Mouse (Mus musculus): ENCODE results near the gene Zfp536.

Gene Zfp536

DNA sequence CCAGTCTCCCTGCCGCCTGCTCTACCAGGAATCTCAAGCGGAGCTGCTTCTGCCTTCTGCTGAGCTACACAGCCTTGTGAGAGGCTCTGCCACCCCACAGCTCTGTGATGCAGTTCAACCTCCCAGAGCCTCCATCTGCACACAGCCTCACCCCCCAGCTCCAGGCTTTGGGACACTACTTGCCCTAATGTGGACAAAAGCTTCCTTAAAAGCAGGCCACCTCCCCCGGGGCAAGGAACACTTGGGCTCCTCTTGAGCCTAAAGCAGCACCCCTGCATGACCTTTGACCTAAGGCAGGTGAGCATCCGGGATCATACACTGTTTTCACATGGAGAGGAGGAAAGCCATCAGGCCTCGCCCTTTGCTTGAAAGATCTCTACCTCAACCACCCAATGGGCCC, 219.0 kb downstream of the Zfp536 start:
- DNase-seq (ENCODE audit: inconsistent ontology term): no peak

DNA sequence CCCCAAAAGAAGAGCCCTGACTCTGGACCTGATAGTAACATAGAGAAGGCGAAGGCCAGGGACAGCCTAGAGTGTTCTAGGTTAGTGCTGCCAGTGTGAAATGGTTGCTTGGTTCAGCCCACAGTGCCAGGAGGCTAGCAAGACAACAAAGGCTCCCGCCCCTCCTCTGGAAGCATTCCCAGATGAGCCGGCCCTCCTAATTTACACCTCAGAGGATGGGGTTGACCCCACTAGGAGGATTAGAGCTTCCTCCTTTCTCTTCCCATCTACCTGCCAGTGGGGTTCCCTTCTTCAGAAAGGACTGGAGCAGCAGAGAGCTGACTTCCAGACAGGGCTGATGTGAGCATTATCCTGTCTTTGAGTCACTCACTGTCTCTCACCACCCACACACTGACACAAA, 219.8 kb downstream of the Zfp536 start:
- DNase-seq (ENCODE audit: inconsistent ontology term): peak; percentile 35

DNA sequence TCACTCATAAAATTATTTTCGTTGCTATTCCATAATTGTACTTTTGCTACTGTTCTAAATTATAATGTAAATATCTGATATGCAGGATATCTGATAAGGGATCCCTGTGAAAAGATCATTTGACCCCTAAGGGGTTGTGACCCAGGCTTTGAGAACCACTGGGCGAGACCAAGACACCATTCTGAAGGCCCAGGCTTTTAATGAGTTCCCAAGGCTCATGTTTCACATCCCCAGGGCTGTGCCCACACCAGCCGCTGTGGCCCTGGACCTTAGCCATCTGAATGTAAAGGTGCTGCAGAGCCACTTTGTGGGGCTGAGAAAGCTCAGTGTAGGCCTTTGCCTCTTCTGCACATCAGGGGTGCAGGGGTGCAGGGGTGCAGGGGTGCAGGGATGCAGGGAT, 221.1 kb downstream of the Zfp536 start:
- DNase-seq (ENCODE audit: inconsistent ontology term): no peak

DNA sequence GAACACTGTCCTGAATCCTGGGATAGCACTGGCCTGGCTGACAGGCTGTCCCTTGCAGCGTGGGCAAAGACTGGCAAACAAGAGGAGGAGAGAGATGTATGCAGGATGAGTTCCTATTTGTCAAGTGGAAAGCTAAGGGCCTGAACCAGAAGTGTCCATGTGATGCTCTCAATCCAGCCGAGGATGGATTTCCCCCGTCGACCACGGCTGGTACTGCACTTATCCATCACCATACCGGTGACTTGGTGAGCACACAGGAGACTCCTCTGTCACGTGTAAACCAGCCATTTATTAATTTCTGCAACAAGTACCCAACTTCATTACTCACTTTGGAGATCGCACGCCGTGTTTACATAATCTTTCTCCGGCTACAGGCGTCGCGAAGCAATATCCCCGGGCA, 224.6 kb downstream of the Zfp536 start:
- no peak for DNase-seq (ENCODE audit: inconsistent ontology term)

DNA sequence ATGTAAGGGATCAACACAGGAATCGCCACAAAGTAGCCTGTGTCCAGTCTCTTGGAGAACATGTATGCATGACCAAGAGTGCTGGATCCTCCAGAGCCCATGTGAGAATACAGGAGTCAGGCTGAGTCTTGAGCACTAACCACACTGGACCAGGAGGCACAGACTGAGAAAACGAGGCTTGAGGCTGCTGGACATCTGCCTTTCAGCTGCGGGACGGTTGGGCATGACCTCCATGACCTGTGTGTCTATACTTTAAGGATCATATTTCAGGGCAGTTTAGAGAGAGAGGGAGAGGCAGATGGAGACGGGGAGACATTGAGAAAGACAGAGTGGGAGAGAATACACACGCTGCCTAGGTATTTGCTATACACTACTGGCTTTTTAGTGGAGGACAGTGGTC, 229.4 kb downstream of the Zfp536 start:
- no peak for DNase-seq (ENCODE audit: inconsistent ontology term)

DNA sequence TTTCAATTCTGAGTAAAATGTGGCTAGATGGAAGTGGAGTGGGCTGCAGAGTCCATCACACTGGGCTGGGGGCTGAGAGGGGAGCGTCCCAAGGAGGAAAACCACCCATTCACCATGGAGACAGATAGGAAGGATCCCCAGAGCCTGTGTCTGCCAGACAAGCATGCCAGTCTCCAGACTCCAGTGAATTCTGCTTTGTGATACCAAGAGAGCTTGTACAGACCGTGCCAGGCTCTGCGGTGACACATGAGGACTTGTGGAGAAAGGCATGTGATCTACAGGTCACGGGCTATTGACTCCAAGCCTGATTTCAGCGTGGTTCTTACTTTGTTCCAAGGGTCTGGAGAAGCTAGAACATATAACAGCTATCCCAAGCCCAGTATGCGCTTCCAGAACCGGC, 230.5 kb downstream of the Zfp536 start:
- DNase-seq (ENCODE audit: inconsistent ontology term): no peak

DNA sequence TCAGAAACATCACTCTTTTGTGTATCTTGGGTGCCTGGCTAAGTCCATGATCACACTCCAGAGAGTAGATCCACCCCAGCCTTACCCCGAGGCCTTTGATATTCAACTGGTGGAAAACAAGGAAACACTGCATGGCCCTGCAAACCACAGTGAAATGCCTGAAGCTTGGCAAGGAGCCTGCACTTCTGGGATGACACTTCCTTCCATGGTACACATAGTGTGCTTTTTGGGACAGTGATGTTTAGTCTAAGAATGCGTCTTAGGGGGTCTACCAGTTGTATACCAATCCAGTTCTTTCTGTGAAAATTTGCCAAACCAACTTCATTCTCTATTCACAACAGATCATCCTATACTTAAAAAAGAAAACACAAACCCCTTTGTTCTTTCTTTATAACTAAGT, 242.3 kb downstream of the Zfp536 start:
- peak; percentile 32 for DNase-seq (ENCODE audit: inconsistent ontology term)

DNA sequence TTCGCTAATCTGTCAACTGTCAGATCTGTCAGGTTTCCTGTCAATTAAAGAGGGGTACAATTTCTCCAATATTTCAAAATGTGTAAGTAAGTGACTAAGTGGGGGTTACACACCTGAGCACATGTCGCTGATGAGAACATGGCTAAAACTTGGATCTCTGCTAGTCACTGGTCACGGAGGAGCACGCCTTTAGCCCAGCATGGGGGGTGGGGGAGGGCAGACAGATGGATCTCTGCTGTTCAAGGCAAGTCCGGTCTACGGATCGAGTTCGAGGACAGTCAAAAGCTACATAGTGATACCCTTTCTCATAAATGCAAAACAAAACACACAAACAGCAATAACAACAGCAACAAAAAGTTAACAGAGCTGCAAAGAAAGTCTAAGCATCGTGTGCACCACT, 245.1 kb downstream of the Zfp536 start:
- DNase-seq (ENCODE audit: inconsistent ontology term): no peak

DNA sequence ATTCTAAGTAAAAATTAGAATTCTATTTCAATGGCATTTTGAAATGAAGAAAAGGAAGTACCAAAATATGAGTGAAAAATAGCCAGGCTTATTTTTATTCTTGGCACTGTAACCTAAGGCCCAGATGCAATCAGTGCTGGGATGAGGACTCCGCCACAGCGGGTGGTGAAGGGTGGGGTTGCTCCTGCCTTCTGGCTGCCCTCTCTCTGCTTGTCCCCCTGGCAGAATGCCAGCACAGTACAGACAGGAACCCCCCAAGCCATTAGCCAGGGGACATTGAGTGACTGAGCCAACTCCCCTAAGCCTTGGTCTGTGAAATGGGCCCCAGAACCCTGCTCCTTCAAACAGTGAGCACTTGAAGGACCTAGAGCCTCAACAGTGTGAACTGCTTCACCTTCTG, 245.6 kb downstream of the Zfp536 start:
- DNase-seq (ENCODE audit: inconsistent ontology term): no peak

DNA sequence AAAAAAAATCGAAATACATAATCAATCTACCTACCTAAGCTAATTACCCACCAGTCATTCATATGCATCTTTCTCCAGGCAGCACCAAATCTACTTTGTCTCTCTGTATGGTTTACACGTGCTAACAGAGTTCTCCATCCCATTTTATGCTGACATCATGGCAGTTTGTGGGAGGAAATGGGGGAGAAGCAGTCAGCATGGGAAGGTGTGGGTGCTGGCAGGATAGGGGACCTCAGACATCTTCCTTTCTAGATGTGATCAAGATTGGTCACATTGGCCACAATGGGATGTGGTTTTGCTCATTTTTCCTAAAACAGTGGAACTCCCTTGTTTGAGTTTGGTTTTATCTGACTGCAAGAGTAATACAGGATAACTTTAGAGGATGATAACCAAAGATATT, 252.0 kb downstream of the Zfp536 start:
- DNase-seq (ENCODE audit: inconsistent ontology term): no peak

DNA sequence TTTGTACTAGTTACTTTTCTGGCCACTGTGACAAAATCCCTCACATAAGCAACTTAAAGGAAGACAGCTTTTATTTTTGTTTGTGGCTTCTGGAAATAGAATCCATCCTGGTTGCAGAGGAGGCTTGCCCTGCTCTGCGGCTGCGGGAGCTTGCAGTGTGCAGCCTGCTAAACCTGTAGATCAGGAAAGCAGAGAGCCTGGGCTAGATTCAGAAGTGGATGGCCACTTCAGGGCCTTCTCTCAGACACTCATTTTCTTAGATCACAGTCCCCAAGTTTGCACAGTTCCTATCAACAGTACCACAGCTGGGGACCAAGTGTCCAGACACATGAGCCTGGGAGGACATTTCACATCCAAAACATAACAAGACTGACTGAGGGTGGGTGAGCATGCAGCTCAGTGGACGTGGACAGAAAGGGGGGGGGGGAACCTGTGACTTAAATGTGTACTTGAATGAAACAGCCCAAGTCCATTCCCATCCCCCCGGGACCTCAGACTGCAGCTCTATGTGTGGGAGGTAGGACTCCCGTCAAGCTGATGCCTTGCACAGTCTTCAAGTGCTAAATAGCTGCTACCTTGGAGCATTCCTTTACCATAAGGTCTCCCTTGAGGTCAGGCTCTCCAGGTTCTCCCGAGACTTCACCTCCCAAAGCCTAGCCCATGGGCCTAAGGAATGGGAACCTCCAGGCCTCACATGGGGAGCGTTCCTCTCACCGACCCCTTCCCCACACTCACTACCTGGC, 262.3 kb downstream of the Zfp536 start:
- DNase-seq (ENCODE audit: inconsistent ontology term): no peak

DNA sequence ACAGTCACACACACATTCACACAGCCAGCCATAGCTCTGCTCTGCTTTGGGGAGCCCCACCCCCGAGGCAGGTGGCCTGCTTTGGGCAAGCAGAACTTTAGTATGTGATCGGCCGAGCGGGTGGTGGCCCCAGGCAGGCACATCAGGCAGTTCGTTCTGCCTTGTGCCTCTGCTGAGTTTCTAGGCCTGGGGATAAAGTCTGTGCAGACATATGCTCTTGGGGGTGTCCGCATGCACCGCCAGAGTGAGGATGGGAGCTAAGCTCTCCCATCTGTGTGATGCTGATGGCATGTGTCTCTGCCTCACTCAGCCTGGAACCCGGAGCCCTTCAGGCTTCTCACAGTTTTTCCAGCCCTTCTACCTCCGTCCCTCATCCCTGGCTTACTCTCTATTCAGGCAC, 263.7 kb downstream of the Zfp536 start:
- DNase-seq (ENCODE audit: inconsistent ontology term): no peak

DNA sequence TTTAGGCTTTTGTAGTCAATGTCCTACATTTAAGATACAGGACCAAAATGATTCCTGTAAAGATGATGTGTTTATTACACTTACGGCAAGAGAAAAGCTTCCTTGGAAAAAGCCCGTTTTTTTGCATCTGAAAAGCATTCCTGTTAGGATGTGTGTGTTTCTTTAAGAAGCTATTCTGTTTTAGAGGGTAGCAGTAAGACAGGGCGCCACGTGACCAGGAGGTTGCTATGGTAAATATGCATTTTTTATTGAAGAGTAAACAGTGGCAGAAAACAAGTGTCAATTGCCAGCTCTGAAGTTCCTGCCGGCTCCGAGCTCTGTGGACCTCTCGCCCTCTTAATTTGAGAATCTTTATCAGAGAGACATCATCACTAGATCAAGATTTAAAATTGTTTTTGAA, 267.9 kb downstream of the Zfp536 start:
- no peak for DNase-seq (ENCODE audit: inconsistent ontology term)

DNA sequence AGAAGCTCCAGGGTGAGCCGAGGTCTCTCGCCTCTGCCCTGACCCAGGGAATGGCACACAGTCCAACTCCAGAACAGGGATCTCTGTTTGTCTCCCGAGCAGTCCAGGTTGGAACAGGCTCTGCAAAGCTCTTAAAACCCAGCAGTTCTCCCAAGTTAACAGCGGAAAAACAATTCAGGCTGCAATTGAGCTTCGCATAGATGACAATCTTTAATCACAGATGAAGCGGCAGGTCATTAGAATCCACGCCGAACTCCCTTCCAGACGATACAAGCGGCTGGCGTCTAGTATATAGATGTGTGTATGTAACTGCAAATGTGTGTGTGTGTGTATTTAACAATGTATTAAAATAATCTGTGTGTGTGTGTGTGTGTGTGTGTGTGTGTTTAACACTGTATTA, 268.3 kb downstream of the Zfp536 start:
- no peak for DNase-seq (ENCODE audit: inconsistent ontology term)

DNA sequence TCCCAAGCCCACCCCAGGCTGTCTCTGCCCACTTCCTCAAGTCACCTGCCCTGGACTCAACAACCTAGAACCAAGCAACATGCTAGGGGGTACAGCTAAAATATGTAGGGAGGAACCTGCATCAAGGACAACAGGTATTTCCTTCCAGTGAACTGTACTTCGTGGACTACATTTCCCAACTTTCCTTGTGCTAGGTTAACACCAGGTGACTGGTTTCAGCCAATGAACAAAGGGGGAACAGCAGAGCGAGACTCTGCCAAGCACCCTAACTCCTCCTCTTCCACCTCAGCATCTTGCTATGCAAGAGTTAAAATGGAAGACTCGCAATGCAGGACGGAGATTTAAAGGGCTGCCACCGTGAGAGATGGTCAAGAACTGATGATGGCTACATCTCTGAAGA, 274.6 kb downstream of the Zfp536 start:
- DNase-seq (ENCODE audit: inconsistent ontology term): no peak

DNA sequence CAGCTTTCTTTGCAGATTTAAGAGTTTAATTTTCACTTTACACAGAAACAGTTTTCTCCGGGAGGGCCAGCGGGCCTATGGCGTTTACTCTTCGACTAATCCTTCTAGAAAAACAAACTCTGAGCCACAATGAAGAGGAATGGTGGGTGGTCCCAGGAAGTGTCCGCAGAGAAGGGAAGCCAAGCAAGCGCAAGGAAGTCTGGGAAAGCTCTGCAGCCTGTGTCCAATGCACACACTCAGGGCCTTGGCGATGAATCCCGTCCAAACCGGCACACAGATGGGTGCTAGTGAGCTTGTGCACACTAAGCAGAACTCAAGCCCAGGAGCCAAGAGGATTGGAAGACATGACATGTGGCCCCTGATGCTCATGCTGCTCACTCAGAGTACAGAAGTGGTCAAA, 276.9 kb downstream of the Zfp536 start:
- no peak for DNase-seq (ENCODE audit: inconsistent ontology term)

DNA sequence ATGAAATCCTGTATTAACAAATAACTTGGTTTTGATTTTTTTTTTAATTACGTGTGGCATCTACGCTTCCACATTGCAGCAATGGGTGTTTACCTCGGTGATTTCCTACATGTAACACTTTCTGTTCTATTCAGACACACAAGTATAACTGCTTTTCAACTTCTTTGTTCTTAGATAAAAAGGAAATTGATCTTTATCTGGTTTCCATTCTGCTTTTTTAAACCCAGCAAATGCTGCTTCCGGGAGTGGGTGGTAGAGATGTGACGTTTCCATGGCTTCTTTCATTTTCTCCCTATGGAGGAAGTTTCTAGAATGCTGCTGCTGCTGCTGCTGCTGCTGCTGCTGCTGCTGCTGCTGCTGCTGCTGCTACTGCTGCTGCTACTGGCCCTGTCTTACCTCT, 283.1 kb downstream of the Zfp536 start:
- no peak for DNase-seq (ENCODE audit: inconsistent ontology term)

DNA sequence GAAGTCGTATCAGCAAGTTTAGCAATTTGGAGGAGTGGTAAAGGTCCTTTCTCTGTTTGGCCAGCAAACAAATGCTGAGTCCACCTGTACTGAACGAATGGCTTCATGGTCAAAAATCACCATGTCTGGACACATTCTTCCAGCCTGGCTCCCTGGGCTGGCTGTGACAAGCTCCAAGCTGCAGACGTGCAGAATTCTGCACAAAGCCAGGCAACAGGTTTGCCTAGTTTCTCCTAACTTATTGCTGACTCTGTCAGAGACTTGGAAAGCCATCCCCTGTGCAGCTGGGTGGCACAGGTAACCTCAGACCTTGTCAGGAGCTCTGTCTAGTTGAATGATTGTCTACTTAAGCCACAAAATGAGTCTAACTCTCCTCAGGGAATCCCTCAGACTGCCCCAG, 288.5 kb downstream of the Zfp536 start:
- no peak for DNase-seq (ENCODE audit: inconsistent ontology term)

DNA sequence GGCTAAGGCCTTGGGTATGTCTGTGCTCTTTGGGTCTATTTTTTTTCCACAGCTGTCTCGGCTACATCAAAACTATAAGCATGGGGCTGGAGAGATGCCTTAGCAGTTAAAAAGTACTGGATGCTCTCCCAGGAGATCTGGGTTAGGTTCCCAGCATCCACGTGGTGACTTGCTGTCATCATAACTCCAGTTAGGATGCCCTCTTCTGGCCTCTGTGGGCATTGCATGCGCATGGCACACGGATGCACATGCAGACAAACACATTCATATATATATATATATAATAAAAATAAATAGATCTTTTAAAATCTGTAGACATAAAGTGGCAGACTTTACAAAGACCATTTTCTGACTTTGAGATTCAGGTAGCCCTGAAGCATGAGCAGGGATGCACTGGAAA, 290.9 kb downstream of the Zfp536 start:
- no peak for DNase-seq (ENCODE audit: inconsistent ontology term)

DNA sequence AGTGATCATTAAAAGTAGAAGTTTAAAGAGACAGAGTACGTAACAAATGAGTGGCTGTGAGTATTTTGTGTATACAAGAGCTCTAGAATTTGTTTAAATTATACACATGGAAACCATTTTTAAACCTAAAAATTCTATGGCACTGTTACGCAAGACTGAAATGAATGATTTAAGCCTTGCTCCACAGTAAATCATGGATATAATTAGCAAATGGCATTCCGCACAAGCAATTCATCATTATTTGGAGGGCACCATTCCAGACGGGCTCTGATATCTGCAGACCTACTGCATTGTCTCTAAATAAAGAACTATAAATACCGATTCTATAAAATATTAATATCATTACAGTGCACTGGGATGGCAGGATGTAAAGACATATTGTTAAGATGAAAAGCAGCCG, 292.3 kb downstream of the Zfp536 start:
- DNase-seq (ENCODE audit: inconsistent ontology term): no peak

DNA sequence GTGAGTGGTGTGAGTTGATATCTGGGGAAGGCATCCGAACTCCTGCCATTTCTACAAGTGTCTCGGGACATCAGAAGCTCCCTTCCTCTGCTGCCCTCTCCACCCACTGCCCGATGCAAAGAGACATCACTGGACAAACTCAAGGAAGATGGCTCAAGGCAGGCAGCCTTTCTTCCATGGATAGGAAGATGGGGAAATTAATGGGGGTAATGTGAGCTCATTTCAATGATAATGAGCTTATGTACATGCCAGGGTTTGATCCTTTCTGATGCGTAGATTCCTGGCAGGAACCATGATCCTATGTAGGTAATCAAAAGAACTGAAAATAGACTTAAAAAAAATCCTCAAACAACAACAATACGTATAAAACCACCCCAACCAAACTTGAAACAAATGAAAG, 296.1 kb downstream of the Zfp536 start:
- no peak for DNase-seq (ENCODE audit: inconsistent ontology term)

DNA sequence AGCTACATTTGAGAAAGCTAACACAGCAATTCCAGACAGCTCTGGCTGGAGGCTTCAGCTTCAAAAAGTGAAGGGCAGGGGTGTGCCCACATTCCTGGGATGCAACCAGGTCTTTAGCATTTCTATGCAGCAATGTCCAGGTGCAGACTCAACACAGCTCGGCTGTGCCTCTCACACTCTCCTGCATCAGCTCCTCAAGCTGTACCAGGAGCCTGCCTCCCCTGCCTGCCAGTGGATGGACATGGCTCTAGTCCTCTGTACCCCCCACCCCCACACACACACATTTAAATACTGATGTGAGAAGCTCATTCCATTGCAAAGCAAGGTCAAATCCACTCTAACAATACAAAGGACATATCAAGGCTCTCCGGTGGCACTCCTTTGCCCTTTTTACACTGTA, 298.0 kb downstream of the Zfp536 start:
- no peak for DNase-seq (ENCODE audit: inconsistent ontology term)

DNA sequence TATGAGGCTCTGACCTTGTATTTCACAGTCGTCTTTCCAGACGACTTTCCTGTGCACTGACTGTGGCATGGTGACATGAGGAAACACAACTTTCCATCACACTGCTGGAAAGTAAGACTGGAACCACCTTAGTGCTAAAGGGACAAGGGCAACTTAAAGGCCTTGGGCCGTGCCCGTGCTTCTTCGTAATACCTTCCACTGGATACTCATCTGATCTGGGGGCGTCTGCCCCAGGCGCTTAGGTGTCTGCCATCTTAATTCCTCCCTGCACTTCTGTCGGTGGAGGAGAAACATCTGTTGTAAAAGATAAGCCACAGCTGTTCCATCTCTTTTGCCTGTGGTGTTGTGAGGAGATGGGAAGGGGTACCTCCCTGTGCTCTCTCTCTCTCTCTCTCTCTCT, 299.2 kb downstream of the Zfp536 start:
- DNase-seq (ENCODE audit: inconsistent ontology term): no peak

DNA sequence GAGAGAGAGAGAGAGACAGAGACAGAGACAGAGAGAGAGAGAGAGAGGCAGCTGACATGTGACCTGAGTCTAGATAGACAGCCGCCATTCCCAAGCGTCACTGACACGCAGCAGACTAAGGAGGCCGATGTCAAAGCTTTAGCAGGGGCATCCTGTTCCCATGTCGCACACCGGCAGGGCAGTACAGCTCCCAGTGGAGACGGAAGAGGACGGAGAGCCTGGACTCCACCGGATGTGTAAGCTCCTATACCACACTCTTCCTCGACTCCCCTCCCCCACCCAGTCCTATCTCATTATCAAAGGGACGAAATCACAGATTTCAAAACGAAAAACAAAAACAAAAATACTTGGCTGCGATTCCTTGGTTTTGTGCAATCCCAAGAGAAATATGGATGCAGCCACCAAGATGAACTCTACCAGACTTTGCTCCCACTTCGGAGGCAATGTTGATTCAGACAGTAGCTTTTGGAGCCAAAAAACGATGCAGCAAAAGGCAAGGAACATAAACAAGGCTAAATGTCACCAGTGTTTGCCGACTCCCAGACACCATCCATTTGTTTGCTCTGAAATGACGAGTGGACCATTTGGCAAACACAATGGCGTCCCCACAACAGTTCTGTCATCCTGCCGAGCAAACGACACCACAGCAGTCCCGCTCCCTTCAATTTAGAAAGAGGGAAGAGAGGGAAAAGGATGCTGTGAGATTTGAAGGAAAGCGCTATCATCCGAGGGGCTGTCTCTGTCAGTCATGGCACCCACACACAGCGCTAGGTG, 299.9 kb downstream of the Zfp536 start:
- DNase-seq (ENCODE audit: inconsistent ontology term): no peak
